Mouse (Mus musculus): ENCODE measurements around the gene Max.
A peak's percentile ranks its signal among the peaks of the same experiment; 100 is the strongest.

The Max gene

DNA sequence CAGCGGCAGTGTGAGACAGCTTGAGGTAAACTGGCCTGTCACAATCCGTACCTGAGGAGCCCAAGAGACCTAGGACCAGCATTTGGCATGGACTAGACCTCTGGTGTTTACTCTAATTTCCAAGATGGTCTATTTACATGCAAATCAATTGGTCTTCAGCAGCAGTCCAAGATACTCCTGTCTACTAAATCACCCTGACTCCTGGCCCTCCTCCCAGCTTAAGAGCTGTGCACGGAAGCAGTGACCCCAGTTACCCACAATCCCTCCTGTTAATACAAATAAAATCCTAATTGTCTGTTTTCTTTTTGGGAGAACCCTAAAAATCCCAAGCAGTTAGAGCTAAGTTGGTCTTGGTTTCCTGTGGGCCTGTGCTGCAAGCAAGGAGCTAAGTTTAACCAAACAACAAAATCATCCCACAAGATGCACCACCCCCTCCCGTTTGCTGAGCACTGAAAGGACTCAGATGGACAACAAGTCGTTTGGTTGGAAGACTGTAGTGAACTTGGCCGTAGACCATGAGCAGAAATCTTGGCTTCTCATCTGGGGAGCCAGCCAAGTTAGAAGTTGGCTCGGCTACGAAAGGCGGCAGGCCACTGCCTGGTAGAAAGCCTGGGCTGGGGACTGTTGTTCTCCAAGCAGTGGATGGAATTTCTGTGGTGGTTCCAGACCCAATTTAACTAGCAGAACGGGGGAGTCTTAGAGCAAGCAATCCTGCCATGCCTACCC is 7.1 kb downstream of the Max start:
- DNase-seq = peak; percentile 74

DNA sequence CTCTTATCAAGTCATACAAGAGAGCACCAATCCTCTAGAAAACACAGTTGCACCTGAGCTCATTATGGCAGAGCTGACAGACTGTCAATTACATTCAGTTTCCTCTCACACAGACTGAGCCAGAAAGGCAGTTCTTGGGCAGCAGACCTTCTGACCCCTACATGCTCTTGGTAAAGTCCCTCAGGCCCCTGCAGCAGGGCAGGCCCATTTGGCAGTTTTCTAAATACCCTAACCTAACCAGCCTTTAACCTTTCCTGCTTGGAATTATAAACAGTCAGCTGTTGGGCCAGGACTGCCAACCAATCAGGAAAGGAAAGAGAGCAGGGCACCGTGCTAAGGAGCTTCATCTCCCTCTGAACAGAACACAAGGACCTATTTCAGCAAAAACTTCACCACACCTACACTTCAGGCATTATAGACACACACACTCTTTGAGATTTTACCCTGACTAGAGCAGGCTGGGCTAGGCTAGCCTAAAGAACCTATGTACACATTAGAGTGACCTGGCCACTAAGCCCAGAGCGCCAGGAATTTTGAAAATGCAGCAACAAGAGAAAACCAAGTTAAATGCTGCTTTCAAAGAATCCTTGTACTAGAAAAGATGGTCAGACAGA is 8.1 kb downstream of the Max start:
- DNase-seq = no peak

DNA sequence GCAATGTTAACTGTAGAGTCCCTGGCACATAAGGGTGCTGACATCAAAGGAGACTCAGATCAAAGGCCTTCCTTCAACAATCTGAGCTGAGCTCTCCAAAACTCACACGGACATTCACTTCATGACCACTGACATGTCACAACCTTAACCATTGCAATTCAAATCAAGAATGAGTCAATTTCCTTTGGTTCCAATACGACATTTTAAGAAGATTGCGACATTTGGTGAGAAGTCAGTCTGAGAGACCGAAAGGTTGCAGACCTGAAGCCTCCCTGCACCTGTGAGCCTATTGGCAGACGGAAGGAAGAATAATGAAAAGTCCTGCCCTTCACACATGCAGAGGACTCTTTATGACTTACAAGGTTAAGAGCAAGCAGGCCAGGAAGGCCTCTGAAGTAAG is 11.7 kb downstream of the Max start:
- DNase-seq = no peak

DNA sequence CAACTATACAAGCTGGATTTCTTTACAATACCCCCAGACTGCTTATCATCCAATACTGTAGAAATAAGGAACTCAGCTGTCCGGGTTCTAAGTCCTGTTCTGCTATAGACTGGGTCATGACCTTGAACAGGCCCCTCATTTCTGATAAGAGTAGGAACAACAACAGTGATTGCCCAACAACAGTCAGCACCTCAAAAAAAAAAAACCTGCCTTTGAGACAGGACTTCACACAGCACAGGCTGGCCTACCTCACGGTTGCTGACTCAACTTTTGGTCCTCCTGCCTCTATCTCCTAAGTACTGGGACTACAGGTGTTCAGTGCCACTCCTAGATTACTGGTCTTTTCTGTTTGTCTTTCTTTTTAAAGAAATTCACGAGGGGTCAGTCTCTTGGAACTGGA is 13.2 kb downstream of the Max start:
- no peak for DNase-seq

DNA sequence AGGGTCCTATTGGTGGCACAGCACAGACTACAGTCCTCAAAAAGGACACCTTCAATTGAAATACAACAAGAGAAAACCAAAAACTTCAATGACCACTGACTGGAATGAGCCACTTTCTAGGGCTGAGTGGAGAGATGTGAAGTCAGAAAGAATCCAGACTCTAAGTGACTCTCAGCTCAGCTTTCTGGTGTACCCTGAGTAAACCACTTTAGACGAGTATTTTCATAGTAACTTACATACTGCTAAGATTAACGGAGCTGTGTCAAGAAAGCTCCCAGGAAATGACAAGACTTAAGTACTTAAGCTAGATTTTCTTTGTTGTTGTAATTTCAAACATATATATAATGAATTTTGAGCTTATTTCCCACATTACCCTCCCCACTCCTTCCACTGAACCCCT is 13.8 kb downstream of the Max start:
- no peak for DNase-seq

DNA sequence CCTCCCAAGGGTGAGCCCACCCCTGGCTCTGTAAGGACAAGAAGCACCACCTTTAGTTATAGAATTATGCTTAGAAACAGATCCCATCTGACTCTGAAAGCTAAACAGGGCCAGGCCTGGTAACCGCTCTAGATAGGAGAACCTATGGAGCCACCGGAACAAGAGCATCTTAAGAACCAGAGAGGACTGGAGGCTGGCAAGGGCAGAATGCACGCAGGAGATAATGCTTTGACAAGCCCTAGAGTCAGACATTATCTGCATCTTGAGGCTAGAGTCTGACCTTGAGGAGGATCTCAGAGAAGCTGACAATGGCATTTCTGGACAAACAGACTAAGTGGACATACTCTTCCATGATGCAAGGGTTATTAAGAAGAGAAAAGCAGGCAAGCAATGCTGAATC is 14.5 kb downstream of the Max start:
- DNase-seq = no peak

DNA sequence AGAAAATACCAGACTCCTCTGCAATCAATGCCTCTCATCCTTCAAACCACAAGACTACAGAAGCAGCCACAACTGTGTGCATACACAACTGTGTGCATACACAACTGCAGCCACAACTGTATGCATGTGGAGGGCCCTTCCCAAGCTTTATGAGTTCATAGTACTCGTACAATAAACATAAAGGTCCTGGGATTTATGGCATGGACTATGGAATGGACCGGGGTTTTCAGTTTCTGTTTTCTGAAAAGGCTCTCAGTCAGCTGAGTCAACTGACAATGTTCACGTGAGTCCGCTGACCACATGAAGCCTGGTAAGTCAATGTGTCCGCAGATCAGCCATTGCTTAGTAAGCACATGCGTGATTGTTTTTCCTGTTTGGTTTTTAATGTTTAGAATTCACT is 18.5 kb downstream of the Max start:
- no peak for DNase-seq

DNA sequence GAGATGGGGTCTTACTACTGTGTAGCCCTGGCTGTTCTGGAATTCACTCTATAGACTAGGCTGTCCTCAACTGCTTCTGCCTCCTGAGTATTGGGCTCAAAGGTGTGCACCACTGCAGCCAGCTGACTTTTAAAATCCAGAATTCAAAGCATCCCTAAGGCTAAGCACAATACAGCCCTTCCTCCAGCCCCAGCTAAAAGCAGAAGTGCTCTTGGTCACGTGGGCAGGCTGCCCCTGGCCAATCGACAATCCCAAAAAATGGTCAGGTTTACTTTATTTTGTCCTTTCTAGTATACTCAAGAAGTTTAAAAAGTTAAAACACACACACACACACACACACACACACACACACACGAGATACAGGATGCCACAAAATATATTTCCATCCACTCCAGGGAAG is 19.0 kb downstream of the Max start:
- no peak for DNase-seq

DNA sequence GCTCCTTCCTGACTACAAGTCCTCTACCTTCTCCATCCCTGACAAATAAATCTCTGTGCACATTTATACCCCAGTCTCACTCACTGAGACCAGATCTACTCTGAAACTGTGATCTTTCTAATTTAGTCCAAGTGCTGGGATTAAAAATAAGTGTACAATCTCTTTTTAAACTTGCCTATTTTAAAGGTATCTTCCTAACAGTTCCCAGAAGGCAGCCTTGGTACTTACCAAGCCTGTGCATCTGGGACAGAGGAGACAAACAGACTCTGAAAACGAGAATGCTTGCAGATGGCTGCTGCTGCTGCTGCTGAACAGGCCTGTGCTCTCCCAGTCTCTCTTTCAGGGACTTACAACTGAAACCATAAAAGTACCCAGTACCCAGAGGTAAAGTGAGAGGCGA is 19.5 kb downstream of the Max start:
- DNase-seq = no peak

DNA sequence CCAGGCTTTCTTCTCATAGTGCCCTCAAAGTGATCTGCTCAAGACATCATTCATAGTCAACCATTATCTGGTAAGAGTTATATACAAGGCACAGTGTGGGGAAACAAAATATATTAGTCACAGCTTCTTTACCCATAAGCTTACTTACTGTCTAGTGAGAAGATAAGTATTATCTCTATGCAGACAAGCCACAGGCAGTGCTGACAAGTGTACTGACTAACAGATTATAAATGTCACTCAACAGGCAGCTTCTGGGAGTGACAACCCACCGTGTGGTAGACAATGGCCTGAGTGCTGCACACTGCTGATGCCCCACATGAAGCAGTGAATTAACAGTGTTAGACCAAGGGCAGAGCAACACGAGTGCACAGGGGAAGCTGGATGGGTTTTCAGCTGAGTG is 20.5 kb downstream of the Max start:
- DNase-seq = no peak

DNA sequence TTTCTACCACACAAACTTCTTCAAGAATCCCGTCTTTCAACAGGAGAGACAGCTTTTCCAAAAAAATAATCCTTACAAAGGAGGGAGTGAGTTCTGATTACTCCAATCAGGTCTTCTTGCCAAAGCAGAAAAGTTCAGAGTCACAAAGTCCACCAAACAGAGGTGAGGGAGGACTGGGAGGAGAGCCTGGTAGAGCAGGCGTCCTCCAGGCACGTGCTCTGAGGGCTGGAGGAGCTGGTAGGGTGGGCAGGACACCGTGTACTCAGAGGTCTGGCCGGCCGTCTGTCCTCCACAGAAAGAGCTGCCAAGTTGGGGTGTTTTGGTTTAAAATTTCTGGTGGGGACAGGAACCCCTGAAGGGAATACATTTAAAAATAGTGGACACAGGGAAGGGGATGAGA is 24.0 kb downstream of the Max start:
- no peak for DNase-seq

DNA sequence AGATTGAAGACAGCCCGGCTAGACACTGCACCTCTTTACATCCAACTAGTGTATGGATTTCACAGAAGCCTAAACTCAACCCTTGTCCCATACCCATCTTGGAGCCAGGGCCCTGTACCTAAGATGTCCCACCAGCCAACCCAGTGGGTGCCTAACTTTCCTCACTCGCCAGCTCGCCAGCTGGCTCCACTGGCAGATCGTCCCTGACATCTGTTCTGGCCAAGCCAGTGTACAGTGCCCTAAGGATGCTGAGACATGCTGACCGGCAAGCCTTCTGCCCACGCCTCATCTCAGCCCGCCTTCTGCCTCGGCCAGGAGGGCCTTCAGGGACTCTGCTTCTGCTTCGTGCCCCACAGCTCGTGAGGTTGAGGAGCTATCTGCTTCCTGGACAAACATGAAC is 25.8 kb downstream of the Max start:
- DNase-seq = no peak

DNA sequence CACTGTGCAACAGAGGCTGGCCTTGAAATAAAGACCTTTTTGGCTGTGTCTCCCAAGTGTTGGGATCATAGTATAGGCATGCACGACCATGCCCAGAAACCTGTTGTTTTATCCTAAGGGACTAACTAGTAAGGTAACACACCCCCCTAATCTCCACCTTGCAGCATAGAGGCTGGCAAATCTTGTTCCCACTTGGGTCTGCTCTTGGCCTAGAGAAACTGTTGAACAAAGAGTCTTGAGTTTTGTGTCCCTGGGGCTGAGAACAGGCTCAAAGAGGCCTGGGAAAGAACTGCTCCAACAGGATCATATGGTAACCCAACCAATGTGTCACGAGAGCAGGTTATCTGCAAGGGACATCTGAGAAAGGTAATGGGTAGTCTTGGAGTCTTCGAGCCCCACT is 27.6 kb downstream of the Max start:
- no peak for DNase-seq

DNA sequence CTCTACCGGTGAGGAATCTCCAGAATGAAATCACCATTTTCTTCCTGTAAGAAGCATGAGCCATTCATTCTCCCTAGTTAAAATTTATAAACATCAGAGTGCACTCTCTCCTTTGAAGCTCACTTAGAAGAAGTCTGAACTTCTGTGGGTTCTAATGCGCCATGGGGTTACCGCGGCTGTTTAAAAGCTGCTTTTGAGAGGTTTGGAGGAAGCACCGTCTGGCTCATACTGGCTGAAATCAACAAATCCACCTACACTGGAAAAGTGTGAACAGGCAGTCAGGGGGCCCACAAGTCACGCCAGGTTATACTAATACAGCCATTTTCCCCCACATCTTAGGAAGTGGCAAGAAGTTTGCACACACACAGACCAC is 29.3 kb downstream of the Max start:
- no peak for DNase-seq

DNA sequence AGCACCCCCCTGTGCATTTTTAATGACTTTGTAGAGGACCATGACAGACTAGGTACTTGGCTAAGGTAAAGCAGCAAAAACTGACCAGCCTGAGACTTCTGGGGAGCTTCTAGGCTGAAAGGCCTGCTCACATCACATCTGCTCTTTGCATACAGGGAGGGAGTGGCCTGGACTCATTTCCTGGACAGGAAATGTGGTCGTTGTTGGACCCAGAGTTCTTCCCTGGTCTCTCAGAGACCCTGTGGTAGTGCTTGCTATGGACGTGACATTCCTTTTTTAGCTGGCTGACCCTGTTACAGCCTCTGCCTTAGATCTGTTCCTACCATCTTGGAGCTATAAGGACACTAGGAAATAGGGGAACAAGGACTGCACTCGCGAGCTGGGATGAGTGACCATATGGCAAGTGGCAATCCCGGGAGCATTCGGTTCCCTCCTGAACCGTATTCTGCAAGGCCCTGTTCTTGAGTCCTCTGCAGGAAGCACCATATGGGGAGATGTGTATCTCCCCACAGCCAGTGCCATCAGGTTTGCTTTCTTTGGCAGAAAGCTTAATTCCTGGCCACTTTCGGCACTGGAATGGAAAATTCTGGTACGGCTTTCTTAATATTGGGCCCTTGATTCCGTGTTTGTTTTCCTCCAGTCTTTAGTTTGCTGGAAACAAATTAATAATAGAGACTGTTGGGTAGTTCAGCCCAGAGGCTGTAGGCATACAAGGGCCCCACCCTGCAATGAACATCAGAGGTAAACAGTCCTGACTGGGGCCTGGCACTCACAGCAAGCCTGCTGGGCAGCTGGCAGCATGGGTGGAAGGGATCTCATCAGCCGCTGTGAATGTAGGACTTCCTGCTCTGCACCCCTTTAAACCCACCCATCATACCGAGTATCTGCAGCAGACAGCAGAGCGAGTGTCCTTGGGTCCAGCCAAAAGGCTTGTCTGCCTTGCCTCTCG is 30.0 kb downstream of the Max start:
- DNase-seq = no peak

DNA sequence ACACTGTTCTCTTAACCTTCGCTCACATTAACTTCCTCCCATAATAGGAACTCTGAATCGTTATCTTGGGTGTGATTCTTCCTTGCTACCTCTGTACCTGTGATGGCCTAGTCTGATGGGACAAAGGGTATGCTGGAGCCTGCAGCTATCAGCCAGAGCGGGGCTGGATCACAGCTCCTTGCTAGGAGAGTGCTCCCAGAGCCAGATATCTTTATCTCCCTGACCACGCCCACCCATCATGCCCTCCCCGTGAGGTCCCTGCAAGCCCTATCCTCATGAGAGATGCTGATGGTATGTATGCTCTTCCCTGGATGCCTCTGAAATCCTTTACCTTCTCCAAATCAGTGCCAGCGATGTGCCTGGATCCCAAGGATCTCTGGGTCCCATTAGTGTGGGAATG is 31.8 kb downstream of the Max start:
- DNase-seq = no peak

DNA sequence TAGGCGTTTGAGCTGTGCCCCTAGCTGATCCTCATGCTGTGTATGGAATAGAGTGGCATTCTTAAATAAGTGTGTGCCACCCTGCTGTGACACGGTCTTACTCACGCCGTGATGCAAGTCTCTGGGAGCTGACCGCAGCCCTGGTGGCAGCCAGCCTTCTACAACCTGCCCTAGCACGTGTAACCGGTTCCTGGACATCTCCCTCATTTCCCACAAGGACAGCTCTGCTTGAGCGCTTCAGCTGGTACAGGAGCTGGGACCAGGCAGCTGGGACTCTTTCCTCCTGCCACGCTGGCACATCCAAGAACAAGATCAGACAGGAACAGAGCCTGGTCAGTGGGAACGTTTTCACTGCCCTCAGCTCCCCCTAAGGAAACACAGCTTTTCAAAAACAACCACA is 34.5 kb downstream of the Max start:
- DNase-seq = no peak

DNA sequence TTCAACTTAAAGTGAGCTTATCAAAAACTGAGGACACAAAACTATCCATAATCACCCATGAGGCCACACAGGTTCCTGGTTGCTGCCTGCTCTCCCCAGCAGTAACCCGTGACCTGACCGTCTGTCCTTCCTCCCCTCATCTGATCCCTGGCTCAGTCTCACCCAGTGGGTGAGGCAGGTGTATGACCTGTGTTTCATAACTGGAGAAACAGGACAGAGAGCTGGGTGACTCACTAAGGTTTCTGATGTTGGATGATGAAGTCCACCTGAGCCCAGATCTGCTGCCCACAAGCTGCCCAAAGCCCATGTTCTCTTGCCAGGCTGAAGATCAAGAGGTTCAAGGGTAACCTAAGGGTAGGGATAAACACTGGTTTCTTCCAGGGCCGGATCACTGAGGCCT is 35.0 kb downstream of the Max start:
- no peak for DNase-seq

DNA sequence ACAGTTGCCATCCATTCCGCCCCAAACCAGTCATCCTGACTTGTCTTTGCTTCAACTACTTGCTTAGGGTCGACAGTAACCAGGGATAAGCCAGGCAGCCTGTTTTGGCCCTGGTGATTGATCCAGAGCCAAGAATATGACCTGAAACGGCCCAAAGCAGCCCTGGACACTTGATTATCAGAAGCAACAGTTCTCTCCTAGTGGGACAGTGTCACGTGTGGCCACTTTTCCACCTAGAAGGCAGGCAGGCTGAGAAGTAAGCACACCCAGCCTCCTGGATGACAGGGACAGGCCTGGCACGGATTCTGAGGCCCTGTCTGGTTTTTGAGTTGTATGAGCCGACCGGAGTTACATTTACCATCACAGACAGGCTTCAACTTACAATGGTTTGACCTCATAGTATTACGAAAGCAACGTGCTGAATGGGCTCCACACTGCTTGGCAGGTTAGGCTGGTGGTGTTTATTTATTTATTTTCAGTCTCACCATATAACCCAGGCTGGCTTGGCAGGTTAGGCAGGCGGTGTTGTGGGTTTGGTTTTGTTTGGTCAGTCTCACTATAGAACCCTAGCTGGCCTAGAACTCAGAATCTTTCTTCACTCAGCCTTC is 35.6 kb downstream of the Max start:
- DNase-seq = no peak

DNA sequence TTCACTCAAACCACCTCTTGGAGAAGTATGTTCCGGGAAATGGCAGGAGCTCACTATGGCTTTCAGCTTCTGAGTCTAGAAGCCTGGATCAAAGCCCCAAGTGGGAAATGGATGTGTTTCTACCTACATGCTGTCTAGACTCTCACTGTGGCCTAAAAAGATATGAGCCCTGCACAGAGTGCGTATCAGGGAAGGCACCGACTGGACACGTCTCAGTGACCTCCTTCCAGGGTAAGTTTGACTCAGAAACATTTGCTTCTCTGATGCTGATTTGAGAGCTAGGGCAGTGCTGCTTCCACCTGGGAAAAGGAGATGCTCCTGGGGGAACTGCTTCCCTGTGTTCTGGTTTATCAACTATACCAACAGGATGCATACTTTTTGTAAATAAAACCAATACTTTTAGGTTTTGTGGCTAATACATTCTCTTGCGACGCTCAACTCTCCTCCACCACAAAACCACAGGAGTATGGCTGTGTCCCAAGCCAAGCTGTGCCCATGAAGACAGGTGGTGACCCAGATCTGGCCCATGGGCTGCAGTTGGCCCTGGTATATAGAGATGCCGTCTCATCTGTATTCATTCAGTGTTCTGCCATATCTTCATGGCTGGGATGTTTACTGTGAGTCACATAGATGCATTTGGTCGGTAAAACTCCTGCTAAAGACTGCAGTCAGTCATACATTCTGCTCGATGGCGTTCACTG is 36.9 kb downstream of the Max start:
- no peak for DNase-seq

DNA sequence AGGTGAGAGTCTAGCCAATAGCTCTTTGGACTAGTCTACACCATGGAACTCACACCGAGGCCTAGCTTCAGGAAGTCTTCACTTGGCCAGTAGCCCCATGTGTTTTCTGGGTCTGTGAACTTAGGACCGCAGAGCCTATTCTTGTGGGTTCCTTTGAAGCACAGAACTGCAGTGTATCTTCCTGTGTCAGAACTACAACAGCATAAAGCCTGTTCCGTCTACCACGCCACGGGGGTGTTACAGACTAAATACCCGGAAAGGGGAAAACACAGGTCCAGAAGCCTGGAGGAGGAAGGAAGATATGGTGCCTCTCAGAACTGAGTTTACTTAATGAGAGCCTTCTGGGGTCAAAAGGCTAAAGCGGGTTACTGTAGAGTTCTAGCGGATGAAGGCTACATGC is 38.9 kb downstream of the Max start:
- no peak for DNase-seq

DNA sequence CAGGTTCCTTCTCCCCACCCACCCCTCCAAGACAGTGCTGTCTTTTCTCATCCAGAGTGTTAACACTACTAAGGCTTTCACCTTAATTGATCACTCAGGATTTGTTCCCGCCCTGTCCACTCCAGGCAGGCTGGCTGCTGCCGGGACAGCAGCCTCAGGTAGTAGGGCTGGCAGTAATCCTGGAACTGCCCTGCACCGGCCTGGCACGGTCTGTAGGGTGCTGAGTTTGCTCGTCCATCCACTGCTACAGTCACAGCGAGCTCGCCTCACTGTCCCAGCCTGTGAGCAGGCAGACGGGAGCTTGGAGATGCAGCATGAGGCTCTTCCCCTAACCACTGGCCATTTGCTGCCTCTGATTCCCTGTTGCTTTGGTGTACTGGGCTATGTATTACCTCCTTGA is 41.0 kb downstream of the Max start:
- DNase-seq = no peak

DNA sequence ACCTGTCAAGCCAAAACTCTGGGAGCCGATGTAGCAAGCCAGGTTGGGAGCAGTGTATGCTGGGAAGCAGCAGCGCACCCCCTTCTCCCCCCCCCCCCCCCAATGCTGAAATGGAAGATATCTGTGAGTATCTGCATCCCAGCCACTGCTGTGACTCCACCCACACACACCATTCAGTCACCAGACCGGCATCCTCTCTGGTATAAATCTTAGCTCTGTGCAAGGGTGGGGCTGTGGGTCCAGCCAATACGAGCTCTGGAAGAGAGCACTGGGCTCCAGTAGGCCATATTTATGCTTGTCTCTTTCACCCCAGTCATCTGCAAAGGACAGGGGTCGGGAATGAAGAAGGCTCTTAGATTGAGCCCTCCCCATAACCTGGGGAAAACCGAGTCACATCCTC is 41.6 kb downstream of the Max start:
- no peak for DNase-seq
